Mouse (Mus musculus): ENCODE measurements at regions not wholly inside any gene's neighbourhood (a gene's known extent, or its start where the extent isn't known, plus 50 kb on each side); places are given as distances from the start of the nearest gene placed in this dataset.

DNA sequence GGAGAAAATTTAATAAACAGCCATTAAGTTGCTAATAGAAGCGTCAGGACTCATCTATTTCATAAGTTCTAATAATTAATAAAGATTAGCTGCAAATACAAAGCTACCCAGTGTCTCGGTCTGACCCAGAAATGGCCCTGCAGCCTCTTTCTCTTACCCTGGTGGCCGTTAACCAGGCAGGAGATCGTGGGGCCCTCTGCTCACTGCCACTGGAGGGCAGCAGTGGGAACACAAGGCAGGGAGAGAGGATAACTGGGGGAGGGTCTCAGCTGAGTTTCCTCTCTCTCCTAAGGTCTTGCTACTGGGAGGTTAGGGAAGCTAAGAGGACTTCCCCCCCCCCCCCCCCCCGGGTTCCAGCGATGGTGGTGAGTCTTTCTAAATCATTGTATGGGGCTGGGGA, 85.7 kb downstream of the Rpl14 start:
- TF ChIP-seq CTCF (IDR thresholded peaks at IDR 0.05; ENCODE audit: borderline replicate concordance, insufficient read depth, low read depth, low read length) (peak; percentile 60), POLR2A (IDR thresholded peaks at IDR 0.05; ENCODE audit: borderline replicate concordance, insufficient read depth, low read length) (no peak)

Measured in cerebellum, adult 2 months (tissue).